Mouse (Mus musculus): ENCODE results near the gene Rap1gap2. TPM values are rescaled to one million over a fixed set of nuclear protein-coding genes. Genes with fewer than 3 reads are reported as not detected.

The Rap1gap2 gene
- polyA plus RNA-seq, 1 experiment from 2014 or later, result 1.4 TPM

- Histone ChIP-seq H3K4me1 (peaks cover 9% of the 10 kb centered on the region; the same call in 1 of the 2 replicates), H3K27me3 (replicated peaks) (no peaks in the 10 kb centered on the region), H3K9me3 (replicated peaks) (no peaks in the 10 kb centered on the region), H3K4me2 (no peak overlapping the region), H3K9ac (no peak overlapping the region), H3K27ac (no peak overlapping the region), H3K36me3 (no peaks in the 10 kb centered on the region), H3K4me3 (no peak overlapping the region)
- WGBS (ENCODE audit: insufficient replicate concordance), result 15% methylated on average over 2 of the region's 2 CpGs
- no peak for ATAC-seq
Observed at GRCm38 (mm10) chr11:74462651-74463050, 148.1 kb downstream of the Rap1gap2 start.

- Histone ChIP-seq H3K4me3 (no peak overlapping the region), H3K9me3 (replicated peaks) (no peaks in the 10 kb centered on the region), H3K9ac (no peak overlapping the region), H3K27me3 (replicated peaks) (no peaks in the 10 kb centered on the region), H3K4me2 (no peak overlapping the region), H3K36me3 (no peaks in the 10 kb centered on the region), H3K27ac (no peak overlapping the region), H3K4me1 (0 out of 2 replicates have a peak, but pooled peaks cover 5% of the 10 kb centered on the region)
- no peak for ATAC-seq
- WGBS (ENCODE audit: insufficient replicate concordance), result 67% methylated on average over 8 of the region's 8 CpGs
Observed at GRCm38 (mm10) chr11:74459651-74460050, 151.1 kb downstream of the Rap1gap2 start.

- Histone ChIP-seq H3K9me3 (replicated peaks) (no peaks in the 10 kb centered on the region), H3K4me2 (no peak overlapping the region), H3K4me3 (no peak overlapping the region), H3K4me1 (no peaks in the 10 kb centered on the region), H3K36me3 (no peaks in the 10 kb centered on the region), H3K9ac (no peak overlapping the region), H3K27me3 (replicated peaks) (no peaks in the 10 kb centered on the region), H3K27ac (no peak overlapping the region)
- 55% methylated on average over 3 of the region's 3 CpGs for WGBS (ENCODE audit: insufficient replicate concordance)
- no peak for ATAC-seq
Observed at GRCm38 (mm10) chr11:74458400-74458799, 152.3 kb downstream of the Rap1gap2 start.

- Histone ChIP-seq H3K4me2 (no peak overlapping the region), H3K9me3 (replicated peaks) (no peaks in the 10 kb centered on the region), H3K27ac (no peak overlapping the region), H3K9ac (no peak overlapping the region), H3K4me1 (no peaks in the 10 kb centered on the region), H3K4me3 (no peak overlapping the region), H3K27me3 (replicated peaks) (no peaks in the 10 kb centered on the region), H3K36me3 (no peaks in the 10 kb centered on the region)
- no peak for ATAC-seq
- 70% methylated on average over 10 of the region's 10 CpGs for WGBS (ENCODE audit: insufficient replicate concordance)
Observed at GRCm38 (mm10) chr11:74457194-74457593, 153.5 kb downstream of the Rap1gap2 start.

GRCm38 (mm10) chr11:74448556-74448955 is 162.2 kb downstream of the Rap1gap2 start:
- ATAC-seq, result no peak
- 68% methylated on average over 4 of the region's 4 CpGs for WGBS (ENCODE audit: insufficient replicate concordance)

GRCm38 (mm10) chr11:74447991-74448403 is 162.7 kb downstream of the Rap1gap2 start:
- H3K27me3 ChIP-seq (replicated peaks), result no peaks in the 10 kb centered on the region
- no peaks in the 10 kb centered on the region for H3K4me1 ChIP-seq
- no peak overlapping the region for H3K4me2 ChIP-seq
- no peak overlapping the region for H3K27ac ChIP-seq
- no peak for ATAC-seq
- H3K9ac ChIP-seq, result no peak overlapping the region
- no peaks in the 10 kb centered on the region for H3K9me3 ChIP-seq (replicated peaks)
- H3K36me3 ChIP-seq, result no peaks in the 10 kb centered on the region
- H3K4me3 ChIP-seq, result no peak overlapping the region
- WGBS (ENCODE audit: insufficient replicate concordance), result 80% methylated on average over 6 of the region's 6 CpGs

More at GRCm38 (mm10) chr11:74448556-74448955, 162.2 kb downstream of the Rap1gap2 start:
- Histone ChIP-seq H3K9me3 (replicated peaks) (no peaks in the 10 kb centered on the region), H3K4me2 (no peak overlapping the region), H3K27ac (no peak overlapping the region), H3K27me3 (replicated peaks) (no peaks in the 10 kb centered on the region), H3K9ac (no peak overlapping the region), H3K36me3 (no peaks in the 10 kb centered on the region), H3K4me1 (no peaks in the 10 kb centered on the region), H3K4me3 (no peak overlapping the region)

GRCm38 (mm10) chr11:74445591-74445990 is 165.1 kb downstream of the Rap1gap2 start:
- H3K9me3 ChIP-seq (replicated peaks), result no peaks in the 10 kb centered on the region
- ATAC-seq, result no peak
- H3K27ac ChIP-seq, result no peak overlapping the region
- no peaks in the 10 kb centered on the region for H3K4me1 ChIP-seq
- no peak overlapping the region for H3K4me2 ChIP-seq
- WGBS (ENCODE audit: insufficient replicate concordance), result 55% methylated on average over 3 of the region's 3 CpGs
- H3K36me3 ChIP-seq, result no peaks in the 10 kb centered on the region
- H3K4me3 ChIP-seq, result no peak overlapping the region
- no peaks in the 10 kb centered on the region for H3K27me3 ChIP-seq (replicated peaks)
- no peak overlapping the region for H3K9ac ChIP-seq

GRCm38 (mm10) chr11:74443924-74444256 is 166.8 kb downstream of the Rap1gap2 start:
- H3K4me2 ChIP-seq, result no peak overlapping the region
- 58% methylated on average over 5 of the region's 5 CpGs for WGBS (ENCODE audit: insufficient replicate concordance)
- no peaks in the 10 kb centered on the region for H3K9me3 ChIP-seq (replicated peaks)
- H3K27me3 ChIP-seq (replicated peaks), result no peaks in the 10 kb centered on the region
- no peaks in the 10 kb centered on the region for H3K36me3 ChIP-seq
- no peak for ATAC-seq
- H3K27ac ChIP-seq, result no peak overlapping the region
- no peaks in the 10 kb centered on the region for H3K4me1 ChIP-seq
- no peak overlapping the region for H3K9ac ChIP-seq
- no peak overlapping the region for H3K4me3 ChIP-seq

GRCm38 (mm10) chr11:74443147-74443923 is 167.4 kb downstream of the Rap1gap2 start:
- 61% methylated on average over 6 of the region's 6 CpGs for WGBS (ENCODE audit: insufficient replicate concordance)
- Histone ChIP-seq H3K4me3 (no peak overlapping the region), H3K4me1 (no peaks in the 10 kb centered on the region), H3K9me3 (replicated peaks) (no peaks in the 10 kb centered on the region), H3K27ac (no peak overlapping the region), H3K36me3 (no peaks in the 10 kb centered on the region), H3K4me2 (no peak overlapping the region), H3K9ac (no peak overlapping the region), H3K27me3 (replicated peaks) (no peaks in the 10 kb centered on the region)
- ATAC-seq, result no peak

- ATAC-seq, result no peak
- 69% methylated on average over 4 of the region's 4 CpGs for WGBS (ENCODE audit: insufficient replicate concordance)
- Histone ChIP-seq H3K9ac (no peak overlapping the region), H3K4me3 (no peak overlapping the region), H3K27me3 (replicated peaks) (no peaks in the 10 kb centered on the region), H3K4me1 (no peaks in the 10 kb centered on the region), H3K9me3 (replicated peaks) (no peaks in the 10 kb centered on the region), H3K4me2 (no peak overlapping the region), H3K36me3 (no peaks in the 10 kb centered on the region), H3K27ac (no peak overlapping the region)
Observed at GRCm38 (mm10) chr11:74442396-74442795, 168.3 kb downstream of the Rap1gap2 start.

- no peak for ATAC-seq
- H3K27ac ChIP-seq, result no peak overlapping the region
- H3K9ac ChIP-seq, result no peak overlapping the region
- H3K4me1 ChIP-seq, result no peaks in the 10 kb centered on the region
- H3K4me2 ChIP-seq, result no peak overlapping the region
- H3K27me3 ChIP-seq (replicated peaks), result no peaks in the 10 kb centered on the region
- H3K9me3 ChIP-seq (replicated peaks), result no peaks in the 10 kb centered on the region
- no peak overlapping the region for H3K4me3 ChIP-seq
- H3K36me3 ChIP-seq, result no peaks in the 10 kb centered on the region
- 69% methylated on average over 8 of the region's 8 CpGs for WGBS (ENCODE audit: insufficient replicate concordance)
Observed at GRCm38 (mm10) chr11:74440112-74440511, 170.6 kb downstream of the Rap1gap2 start.

- Histone ChIP-seq H3K27ac (no peak overlapping the region), H3K4me3 (no peak overlapping the region), H3K36me3 (no peaks in the 10 kb centered on the region), H3K4me1 (no peaks in the 10 kb centered on the region), H3K9ac (no peak overlapping the region), H3K4me2 (no peak overlapping the region), H3K9me3 (replicated peaks) (no peaks in the 10 kb centered on the region), H3K27me3 (replicated peaks) (no peaks in the 10 kb centered on the region)
- WGBS (ENCODE audit: insufficient replicate concordance), result 48% methylated on average over 6 of the region's 6 CpGs
- no peak for ATAC-seq
Observed at GRCm38 (mm10) chr11:74439202-74439601, 171.5 kb downstream of the Rap1gap2 start.

GRCm38 (mm10) chr11:74438249-74438648 is 172.5 kb downstream of the Rap1gap2 start:
- Histone ChIP-seq H3K4me3 (no peak overlapping the region), H3K36me3 (no peaks in the 10 kb centered on the region), H3K4me1 (no peaks in the 10 kb centered on the region), H3K9me3 (replicated peaks) (no peaks in the 10 kb centered on the region), H3K27me3 (replicated peaks) (no peaks in the 10 kb centered on the region), H3K4me2 (no peak overlapping the region), H3K9ac (no peak overlapping the region), H3K27ac (no peak overlapping the region)
- 72% methylated on average over 4 of the region's 4 CpGs for WGBS (ENCODE audit: insufficient replicate concordance)
- no peak for ATAC-seq
